In the genomic region with DNA sequence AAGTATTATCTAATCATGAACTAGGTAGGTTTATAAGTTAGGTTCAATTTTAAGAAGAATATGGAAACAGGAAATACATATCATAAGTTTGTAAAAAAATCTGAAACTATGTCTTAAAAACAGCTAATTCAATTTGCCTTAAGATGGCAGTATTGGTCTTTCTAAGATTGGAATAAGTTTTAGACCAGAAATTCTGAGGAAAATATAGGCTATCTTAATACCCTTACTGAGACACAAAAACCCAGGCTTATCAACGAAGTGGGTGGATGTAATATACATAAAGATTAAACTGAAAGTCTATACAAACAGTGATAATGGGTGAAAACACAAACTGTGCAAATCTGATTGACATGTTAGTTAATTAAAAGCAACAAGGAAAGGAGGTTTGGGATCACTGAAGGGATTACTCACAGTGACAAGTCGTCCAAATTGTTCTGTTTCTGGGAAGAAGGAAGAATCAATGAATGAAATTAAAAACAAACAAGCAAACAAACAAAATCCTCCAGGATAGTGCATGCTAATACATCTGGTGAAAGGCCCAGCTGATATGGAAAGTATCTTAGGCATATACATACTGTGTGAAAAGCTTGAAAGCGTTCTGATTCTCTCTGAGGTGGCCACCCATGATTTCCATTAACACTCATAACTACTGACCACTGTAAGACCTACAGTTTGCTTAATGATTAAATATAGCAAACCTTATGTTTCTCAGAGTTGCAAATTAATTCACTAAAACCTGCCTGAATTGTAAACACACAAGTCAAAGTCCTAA, we compare ENCODE assay signal across 13 mouse cellular contexts.
A peak's percentile ranks its signal among the peaks of the same experiment; 100 is the strongest.
DNase-seq lines count a peak whose midpoint lies in the region; ATAC-seq and TF ChIP-seq lines count a peak whose summit lies in the region.
"Had no signal": no experiment of that assay in that cellular context is flagged by ENCODE, and none has a peak within 500 bp of the region (broad histone marks: within the 10 kb centered on the region; RNA-seq: fewer than 3 reads in every experiment).

No protein-coding gene starts in this region.

- no peak for TF ChIP-seq POLR2A in MEL (IDR thresholded peaks at IDR 0.05; ENCODE audit: control insufficient read depth in 1 of 2, insufficient read depth in 1 of 2, low read depth in 1 of 2, low read length in 2 of 2, poor library complexity in 1 of 2)

- DNase-seq in 416B (ENCODE audit: low read depth) (peak; percentile 24), MEL (ENCODE audit: low read depth, low spot score) (peak; percentile 55)
- no peak for DNase-seq in cerebellum, adult 18-20 months
- DNase-seq in heart, embryonic 10.5 days (ENCODE audit: low spot score), result no peak
- DNase-seq: cerebellum, adult 2 months; gastrocnemius, postnatal 36 days; kidney, postnatal 25 days had no signal

- peak; percentile 78 for TF ChIP-seq RAD21 in MEL (IDR thresholded peaks at IDR 0.05; ENCODE audit: low read depth, low read length)

- TF ChIP-seq EP300 in MEL (IDR thresholded peaks at IDR 0.05; ENCODE audit: low read depth in 1 of 2, low read length in 2 of 2), result peak in 1 of 2 experiments; percentile 30; a peak in 1 of 4 replicates

- no peak overlapping the region for H3K4me3 ChIP-seq in intestine, postnatal 0 days (ENCODE audit: low read depth, low read length)
- no peak overlapping the region for H3K4me3 ChIP-seq in intestine, embryonic 16.5 days (ENCODE audit: low read length)
- no peak overlapping the region for H3K4me3 ChIP-seq in MEL (ENCODE audit: control insufficient read depth in 1 of 2, insufficient read depth in 1 of 2, low read depth in 2 of 2, low read length in 2 of 2)
- H3K4me3 ChIP-seq in midbrain, embryonic 12.5 days, result no peak overlapping the region
- H3K4me3 ChIP-seq in heart, embryonic 10.5 days, result no peak overlapping the region
- H3K4me3 ChIP-seq: heart, embryonic 15.5 days had no signal

- no peak overlapping the region for H3K9ac ChIP-seq in intestine, postnatal 0 days (ENCODE audit: low read depth, low read length)
- no peak overlapping the region for H3K9ac ChIP-seq in intestine, embryonic 16.5 days (ENCODE audit: low read depth, low read length)
- H3K9ac ChIP-seq in MEL (ENCODE audit: control insufficient read depth, low read depth, low read length, poor library complexity, severe bottlenecking), result no peak overlapping the region
- H3K9ac ChIP-seq in midbrain, embryonic 12.5 days (replicated peaks), result no peak overlapping the region
- H3K9ac ChIP-seq: heart, embryonic 15.5 days; liver, embryonic 14.5 days had no signal

- H3K79me2 ChIP-seq in MEL (ENCODE audit: control insufficient read depth, insufficient read depth, low read length, poor library complexity), result no peaks in the 10 kb centered on the region

- H3K27me3 ChIP-seq in intestine, postnatal 0 days (replicated peaks; ENCODE audit: control insufficient read depth, insufficient read depth, low read length), result no peaks in the 10 kb centered on the region
- H3K27me3 ChIP-seq in intestine, embryonic 16.5 days (replicated peaks; ENCODE audit: control insufficient read depth, insufficient read depth, low read length), result no peaks in the 10 kb centered on the region
- no peaks in the 10 kb centered on the region for H3K27me3 ChIP-seq in MEL (ENCODE audit: control insufficient read depth in 1 of 2, insufficient read depth in 2 of 2, low read length in 2 of 2)
- H3K27me3 ChIP-seq in midbrain, embryonic 12.5 days, result no peaks in the 10 kb centered on the region
- no peaks in the 10 kb centered on the region for H3K27me3 ChIP-seq in heart, embryonic 10.5 days (ENCODE audit: insufficient read depth, poor library complexity, severe bottlenecking)
- H3K27me3 ChIP-seq: heart, embryonic 15.5 days had no signal

- TF ChIP-seq CTCF in intestine, postnatal 0 days (IDR thresholded peaks at IDR 0.05; ENCODE audit: low read depth), result 0 out of 2 replicates have a peak, but pooled peaks have one; percentile 15
- peak in 1 of 3 experiments; percentile 51; a peak in 2 of 6 replicates for TF ChIP-seq CTCF in MEL (IDR thresholded peaks at IDR 0.05 in 2 of 3, conservative IDR thresholded peaks at IDR 0.05 in 1 of 3; ENCODE audit: control insufficient read depth in 1 of 3, insufficient read depth in 1 of 3, low read depth in 2 of 3, low read length in 3 of 3, poor library complexity in 1 of 3, severe bottlenecking in 1 of 3)

- 37% methylated on average over 3 of the region's 3 CpGs for WGBS in intestine, postnatal 0 days
- 44% methylated on average over 3 of the region's 3 CpGs for WGBS in intestine, embryonic 16.5 days
- 42% methylated on average over 3 of the region's 3 CpGs for WGBS in midbrain, embryonic 12.5 days
- 53% methylated on average over 3 of the region's 3 CpGs for WGBS in heart, embryonic 10.5 days

- no peaks in the 10 kb centered on the region for H3K36me3 ChIP-seq in intestine, postnatal 0 days (ENCODE audit: control insufficient read depth, insufficient read depth)
- H3K36me3 ChIP-seq in intestine, embryonic 16.5 days (ENCODE audit: control insufficient read depth, insufficient read depth, low read length), result no peaks in the 10 kb centered on the region
- H3K36me3 ChIP-seq in MEL (ENCODE audit: control insufficient read depth in 1 of 2, insufficient read depth in 2 of 2, low read length in 2 of 2), result peaks cover 0 to 4% of the 10 kb centered on the region in 2 experiments; a peak in 2 of 4 replicates
- no peaks in the 10 kb centered on the region for H3K36me3 ChIP-seq in midbrain, embryonic 12.5 days
- no peaks in the 10 kb centered on the region for H3K36me3 ChIP-seq in heart, embryonic 10.5 days
- H3K36me3 ChIP-seq: heart, embryonic 15.5 days had no signal

- ATAC-seq in intestine, postnatal 0 days, result no peak
- no peak for ATAC-seq in intestine, embryonic 16.5 days
- peak; percentile 64 for ATAC-seq in midbrain, embryonic 12.5 days (ENCODE audit: low FRiP score, low read depth)
- no peak for ATAC-seq in erythroid progenitor cell, adult 5-6 weeks (replicated peaks; ENCODE audit: low FRiP score, poor library complexity, severe bottlenecking)

- H3K4me2 ChIP-seq in intestine, postnatal 0 days (replicated peaks; ENCODE audit: low read depth), result no peak overlapping the region
- no peak overlapping the region for H3K4me2 ChIP-seq in intestine, embryonic 16.5 days (ENCODE audit: low read depth, low read length)
- no peak overlapping the region for H3K4me2 ChIP-seq in midbrain, embryonic 12.5 days (replicated peaks)
- H3K4me2 ChIP-seq: heart, embryonic 15.5 days had no signal

- no peaks in the 10 kb centered on the region for H3K4me1 ChIP-seq in intestine, postnatal 0 days (replicated peaks; ENCODE audit: control insufficient read depth, insufficient read depth, low read length)
- no peaks in the 10 kb centered on the region for H3K4me1 ChIP-seq in intestine, embryonic 16.5 days (ENCODE audit: control insufficient read depth, insufficient read depth, low read length)
- H3K4me1 ChIP-seq in MEL (ENCODE audit: control insufficient read depth in 1 of 2, insufficient read depth in 2 of 2, low read length in 2 of 2), result no peaks in the 10 kb centered on the region
- H3K4me1 ChIP-seq in midbrain, embryonic 12.5 days, result no peaks in the 10 kb centered on the region
- H3K4me1 ChIP-seq in heart, embryonic 10.5 days, result no peaks in the 10 kb centered on the region
- H3K4me1 ChIP-seq: heart, embryonic 15.5 days had no signal

- H3K27ac ChIP-seq in intestine, postnatal 0 days (ENCODE audit: low read depth, low read length), result no peak overlapping the region
- H3K27ac ChIP-seq in intestine, embryonic 16.5 days (ENCODE audit: low read length), result no peak overlapping the region
- no peak overlapping the region for H3K27ac ChIP-seq in MEL (ENCODE audit: control insufficient read depth, low read depth, low read length)
- H3K27ac ChIP-seq in midbrain, embryonic 12.5 days (replicated peaks), result no peak overlapping the region
- no peak overlapping the region for H3K27ac ChIP-seq in heart, embryonic 10.5 days
- H3K27ac ChIP-seq: heart, embryonic 15.5 days; liver, embryonic 14.5 days had no signal

- no peaks in the 10 kb centered on the region for H3K9me3 ChIP-seq in intestine, postnatal 0 days (ENCODE audit: control insufficient read depth)
- H3K9me3 ChIP-seq in intestine, embryonic 16.5 days (ENCODE audit: control insufficient read depth, low read length), result no peaks in the 10 kb centered on the region
- H3K9me3 ChIP-seq in MEL (replicated peaks; ENCODE audit: insufficient read depth, low read length), result no peaks in the 10 kb centered on the region
- no peaks in the 10 kb centered on the region for H3K9me3 ChIP-seq in midbrain, embryonic 12.5 days
- H3K9me3 ChIP-seq in heart, embryonic 10.5 days, result no peaks in the 10 kb centered on the region
- H3K9me3 ChIP-seq: heart, embryonic 15.5 days had no signal

TF ChIP-seq in MEL, 35 proteins besides CTCF, POLR2A, EP300 and RAD21:
- peak; percentile 64 for TF ChIP-seq SMC3 (IDR thresholded peaks at IDR 0.05; ENCODE audit: low read depth, low read length)
- TF ChIP-seq TCF12 (IDR thresholded peaks at IDR 0.05; ENCODE audit: low read depth, low read length), result no peak
- peak; percentile 44; the same call in 1 of the 2 replicates for TF ChIP-seq GATA1 (IDR thresholded peaks at IDR 0.05; ENCODE audit: low read depth, low read length)
- TF ChIP-seq ZNF384 (IDR thresholded peaks at IDR 0.05; ENCODE audit: low read depth, low read length), result peak; percentile 79
- TF ChIP-seq ZC3H11A (IDR thresholded peaks at IDR 0.05; ENCODE audit: low read depth, low read length), result peak; percentile 54

Comparison
In these comparisons a context has a peak if more than half of its experiments do, and no peak if none do; other contexts are left out.
1. DNase-seq: peak in 416B (single experiment) and MEL (single experiment); none in cerebellum, adult 18-20 months (0 of 2) and heart, embryonic 10.5 days (single experiment).